Mouse (Mus musculus) liver, postnatal 0 days (tissue): ENCODE measurements around the gene Trim24. TPM values are rescaled to one million over a fixed set of nuclear protein-coding genes. Genes with fewer than 3 reads are reported as not detected.
"Not testable (repeated sequence)": the region's sequence is repeated elsewhere in the genome, so short reads cannot be mapped to it uniquely, and the experiment has no call there.

Experiments used
- ATAC-seq: fragments of 200-750 bp; cut with Nextera tagmentation; 2 replicates; pipeline ENCODE4 v1.8.0; 2017; ENCODE audit warnings: mild to moderate bottlenecking, moderate library complexity
- DNase-seq: peaks from one replicate; pipeline ENCODE4 v3.0.0-alpha.2; 2016
- H3K27ac ChIP-seq: fragments of 300-500 bp; sonication (generic); 2 replicates; pipeline ENCODE4 v1.5.1; 2014; ENCODE audit warnings: antibody characterized with exemption, moderate library complexity, mild to moderate bottlenecking, low read depth
- H3K27me3 ChIP-seq: fragments of 300-500 bp; sonication (generic); 2 replicates; pipeline ENCODE4 v1.6.1; 2014; ENCODE audit warnings: low read length, control low read depth, mixed read lengths; ENCODE audit not compliant: insufficient read depth
- H3K36me3 ChIP-seq: fragments of 300-500 bp; sonication (generic); replicated peaks from 2 replicates; pipeline ENCODE4 v1.6.1; 2014; ENCODE audit warnings: mild to moderate bottlenecking, control low read depth, low read length, moderate library complexity, mixed read lengths; ENCODE audit not compliant: insufficient read depth
- H3K4me1 ChIP-seq: fragments of 300-500 bp; sonication (generic); 2 replicates; pipeline ENCODE4 v1.6.1; 2014; ENCODE audit warnings: antibody characterized with exemption, mild to moderate bottlenecking, control low read depth; ENCODE audit not compliant: insufficient read depth
- H3K4me2 ChIP-seq: fragments of 300-500 bp; sonication (generic); 2 replicates; pipeline ENCODE4 v1.6.1; 2014; ENCODE audit warnings: low read depth, mild to moderate bottlenecking, low read length, moderate library complexity, mixed read lengths
- H3K4me3 ChIP-seq: fragments of 300-500 bp; sonication (generic); 2 replicates; pipeline ENCODE4 v1.5.1; 2014; ENCODE audit warnings: low read depth, low read length
- H3K9ac ChIP-seq: fragments of 300-500 bp; sonication (generic); replicated peaks from 2 replicates; pipeline ENCODE4 v1.6.1; 2014; ENCODE audit warnings: mild to moderate bottlenecking, moderate library complexity
- H3K9me3 ChIP-seq: fragments of 300-500 bp; sonication (generic); 2 replicates; pipeline ENCODE4 v1.6.1; 2016; ENCODE audit warnings: mild to moderate bottlenecking, control low read depth, low read length, mixed read lengths
- CTCF ChIP-seq: sonication (generic); IDR thresholded peaks from 2 replicates; pipeline ENCODE4 v1.5.1; 2016; ENCODE audit warnings: antibody characterized with exemption, low read depth
- EP300 ChIP-seq: IDR thresholded peaks from 2 replicates; pipeline ENCODE4 v1.6.1; 2016; ENCODE audit warnings: antibody characterized with exemption, low read depth, mild to moderate bottlenecking
- WGBS: fragments of 180-500 bp; shearing (Covaris S2); extraction: QIAGEN DNeasy Blood & Tissue Kit; methylation state at CpG from one replicate; pipeline ENCODE4 v1.1.7; 2014; ENCODE audit not compliant: insufficient replicate concordance; 5-methylcytosine and 5-hydroxymethylcytosine counted together
- polyA plus RNA-seq: library from polyadenylated mRNA; unstranded; fragments of >200 nt; fragmentation: Nextera tagmentation; extraction: Ambion mirVana; gene quantifications from 2 replicates; pipeline ENCODE4 v1.2.1, GENCODE M21; 2015

The Trim24 gene
- polyA plus RNA-seq, 1 experiment from 2014 or later = 2.7 TPM

GRCm38 (mm10) chr6:37829631-37830030 lies 41.0 kb upstream of the Trim24 start:
- Histone ChIP-seq H3K4me1 (no peaks in the 10 kb centered on the region), H3K4me3 (no peak overlapping the region), H3K9ac (no peak overlapping the region), H3K27me3 (no peaks in the 10 kb centered on the region), H3K4me2 (no peak overlapping the region), H3K27ac (no peak overlapping the region), H3K36me3 (no peaks in the 10 kb centered on the region), H3K9me3 (0 out of 2 replicates have a peak, but pooled peaks cover 3% of the 10 kb centered on the region)
- DNase-seq (no peak), ATAC-seq (no peak)
- TF ChIP-seq CTCF = no peak
- TF ChIP-seq EP300 = no peak

DNA sequence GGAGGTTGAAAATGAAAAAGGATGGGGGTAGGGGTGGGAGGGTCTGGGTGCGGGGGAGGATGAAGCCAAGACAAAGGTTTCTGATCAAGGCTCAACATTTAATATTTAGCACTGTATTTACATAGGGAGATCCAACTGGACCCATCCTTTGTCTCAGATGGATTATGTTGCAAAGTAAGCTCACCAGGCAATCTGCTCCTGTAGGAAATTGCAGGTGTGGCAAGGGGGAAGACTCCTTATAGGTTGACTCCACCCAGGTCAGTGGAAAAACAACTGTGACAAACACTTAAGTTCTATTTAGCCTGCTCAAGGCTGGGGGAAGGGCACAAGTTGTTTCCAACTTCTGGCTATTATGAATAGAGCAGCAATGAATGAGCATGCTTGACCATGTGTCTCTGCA lies 36.9 kb upstream of the Trim24 start:
- no peak overlapping the region for H3K9ac ChIP-seq
- no peaks in the 10 kb centered on the region for H3K27me3 ChIP-seq
- no peak for TF ChIP-seq CTCF
- no peak for TF ChIP-seq EP300
- no peaks in the 10 kb centered on the region for H3K4me1 ChIP-seq
- H3K4me3 ChIP-seq = no peak overlapping the region
- H3K36me3 ChIP-seq = no peaks in the 10 kb centered on the region
- H3K9me3 ChIP-seq = 0 out of 2 replicates have a peak, but pooled peaks cover 3% of the 10 kb centered on the region
- WGBS = 97% methylated on average over 1 of the region's 1 CpGs
- DNase-seq (no peak), ATAC-seq (no peak)
- no peak overlapping the region for H3K27ac ChIP-seq
- no peak overlapping the region for H3K4me2 ChIP-seq

- H3K4me1 ChIP-seq, H3K4me2 ChIP-seq, DNase-seq, H3K27me3 ChIP-seq, H3K27ac ChIP-seq, H3K36me3 ChIP-seq, ATAC-seq, H3K9me3 ChIP-seq, H3K9ac ChIP-seq, H3K4me3 ChIP-seq: not testable (repeated sequence)
- WGBS = 73% methylated on average over 2 of the region's 2 CpGs
These were observed 33.6 kb upstream of the Trim24 start for GRCm38 (mm10) chr6:37836951-37837565.

DNA sequence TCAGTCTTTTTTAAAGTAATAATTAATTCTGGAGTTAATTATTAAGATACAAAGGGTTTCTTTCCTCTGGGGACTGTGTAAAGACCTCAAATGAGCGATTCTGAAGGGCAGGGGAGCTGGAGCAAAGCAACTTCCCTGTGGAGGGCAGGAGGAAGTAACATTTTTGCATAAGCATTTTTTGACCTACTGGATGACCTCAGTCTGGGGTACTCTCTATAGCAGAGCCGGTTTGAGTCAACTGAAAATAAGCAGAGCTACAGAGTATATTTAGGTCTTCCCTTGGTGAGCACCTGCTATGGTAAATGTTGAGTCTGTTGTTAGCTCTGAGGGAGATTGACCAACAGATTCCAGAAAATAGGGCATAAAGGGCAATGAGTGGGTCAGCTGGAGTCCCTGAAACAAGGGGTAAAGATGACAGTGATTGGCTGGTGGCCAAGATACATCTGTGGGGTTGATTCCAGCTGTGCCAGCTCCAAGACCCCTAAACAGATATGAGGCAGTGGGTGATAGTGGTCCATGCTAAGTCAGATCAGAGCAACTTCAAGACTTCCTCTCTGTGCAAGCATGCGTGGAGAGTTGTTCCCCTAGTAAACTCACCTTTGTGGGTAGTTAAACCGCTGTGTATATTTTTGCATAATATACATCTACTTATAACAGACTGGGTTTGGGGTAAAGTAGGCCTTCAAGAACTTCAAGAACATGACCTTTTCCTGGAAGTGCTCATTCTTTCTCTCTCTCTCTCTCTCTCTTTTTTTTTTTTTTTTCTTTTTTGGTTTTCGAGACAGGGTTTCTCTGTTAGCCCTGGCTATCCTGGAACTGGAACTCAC lies 27.6 kb upstream of the Trim24 start:
- no peak for TF ChIP-seq EP300
- no peaks in the 10 kb centered on the region for H3K4me1 ChIP-seq
- WGBS = 57% methylated on average over 5 of the region's 5 CpGs
- no peak overlapping the region for H3K27ac ChIP-seq
- no peak overlapping the region for H3K4me2 ChIP-seq
- no peak overlapping the region for H3K4me3 ChIP-seq
- no peaks in the 10 kb centered on the region for H3K36me3 ChIP-seq
- no peaks in the 10 kb centered on the region for H3K9me3 ChIP-seq
- ATAC-seq = no peak
- DNase-seq = no peak
- H3K9ac ChIP-seq = no peak overlapping the region
- H3K27me3 ChIP-seq = no peaks in the 10 kb centered on the region

GRCm38 (mm10) chr6:37843647-37844273 lies 26.9 kb upstream of the Trim24 start:
- Histone ChIP-seq H3K27ac (no peak overlapping the region), H3K4me1 (no peaks in the 10 kb centered on the region), H3K4me3 (no peak overlapping the region), H3K9ac (no peak overlapping the region), H3K36me3 (no peaks in the 10 kb centered on the region), H3K9me3 (0 out of 2 replicates have a peak, but pooled peaks cover 2% of the 10 kb centered on the region), H3K4me2 (no peak overlapping the region), H3K27me3 (no peaks in the 10 kb centered on the region)
- DNase-seq (no peak), ATAC-seq (no peak)
- no peak for TF ChIP-seq CTCF
- TF ChIP-seq EP300 = no peak
- 84% methylated on average over 8 of the region's 8 CpGs for WGBS

- H3K27me3 ChIP-seq, H3K36me3 ChIP-seq, DNase-seq, ATAC-seq, H3K4me1 ChIP-seq, H3K9me3 ChIP-seq, H3K4me3 ChIP-seq, H3K4me2 ChIP-seq, H3K27ac ChIP-seq, H3K9ac ChIP-seq: not testable (repeated sequence)
- 61% methylated on average over 6 of the region's 6 CpGs for WGBS
These were observed 25.7 kb upstream of the Trim24 start for GRCm38 (mm10) chr6:37844947-37845346.

DNA sequence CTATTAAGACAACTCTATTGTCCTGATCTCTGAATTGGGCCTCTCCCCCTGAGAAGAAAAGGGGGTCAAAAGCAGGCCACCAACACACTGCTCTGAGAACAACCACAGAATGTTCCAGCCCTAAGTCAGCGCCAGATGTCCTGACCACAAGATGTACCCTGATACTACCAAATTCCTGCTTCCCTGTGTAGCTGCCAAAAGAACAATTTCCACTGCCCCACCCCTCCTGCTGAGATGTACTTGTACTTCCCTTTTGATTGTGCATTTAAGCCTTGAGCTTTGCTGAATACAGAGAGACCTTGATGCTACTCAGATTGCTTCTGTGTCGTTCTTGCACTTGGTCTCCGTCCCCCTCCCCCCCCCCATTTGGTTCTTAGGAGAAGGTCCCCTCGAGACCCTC lies 23.1 kb upstream of the Trim24 start:
- 82% methylated on average over 4 of the region's 4 CpGs for WGBS
- not testable (repeated sequence) for H3K4me3 ChIP-seq, ATAC-seq, H3K9ac ChIP-seq, H3K36me3 ChIP-seq, H3K4me1 ChIP-seq, H3K27ac ChIP-seq, DNase-seq, H3K4me2 ChIP-seq, H3K27me3 ChIP-seq, H3K9me3 ChIP-seq
